Mouse (Mus musculus) kidney, embryonic 16.5 days (tissue): ENCODE results near the gene Gm42906. TPM values are rescaled to one million over a fixed set of nuclear protein-coding genes. Genes with fewer than 3 reads are reported as not detected.
A peak's percentile ranks its signal among the peaks of the same experiment; 100 is the strongest.

ENCODE experiments used
- ATAC-seq: fragments of 200-750 bp; cut with Nextera tagmentation; 2 replicates; pipeline ENCODE4 v1.8.0; 2017; ENCODE audit warnings: moderate TSS enrichment; ENCODE audit not compliant: low FRiP score, low TSS enrichment
- H3K27ac ChIP-seq: fragments of 300-500 bp; sonication (generic); 2 replicates; pipeline ENCODE4 v1.5.1; 2014; ENCODE audit warnings: low read length
- H3K27me3 ChIP-seq: fragments of 300-500 bp; sonication (generic); 2 replicates; pipeline ENCODE4 v1.6.1; 2014; ENCODE audit warnings: low read length, control low read depth, mixed read lengths; ENCODE audit not compliant: insufficient read depth
- H3K36me3 ChIP-seq: fragments of 300-500 bp; sonication (generic); 2 replicates; pipeline ENCODE4 v1.6.1; 2014; ENCODE audit warnings: low read length, control low read depth, mixed read lengths; ENCODE audit not compliant: insufficient read depth
- H3K4me1 ChIP-seq: fragments of 300-500 bp; sonication (generic); 2 replicates; pipeline ENCODE4 v1.6.1; 2014; ENCODE audit warnings: low read length, control low read depth, mixed read lengths; ENCODE audit not compliant: insufficient read depth
- H3K4me2 ChIP-seq: fragments of 300-500 bp; sonication (generic); replicated peaks from 2 replicates; pipeline ENCODE4 v1.6.1; 2014; ENCODE audit warnings: low read depth, low read length
- H3K4me3 ChIP-seq: fragments of 300-500 bp; sonication (generic); 2 replicates; pipeline ENCODE4 v1.5.1; 2014; ENCODE audit warnings: mild to moderate bottlenecking, low read length
- H3K9ac ChIP-seq: fragments of 300-500 bp; sonication (generic); replicated peaks from 2 replicates; pipeline ENCODE4 v1.6.1; 2014; ENCODE audit warnings: low read length
- H3K9me3 ChIP-seq: fragments of 300-500 bp; sonication (generic); 2 replicates; pipeline ENCODE4 v1.6.1; 2016; ENCODE audit warnings: low read length, control low read depth
- WGBS: fragments of 180-500 bp; shearing (Covaris S2); extraction: QIAGEN DNeasy Blood & Tissue Kit; methylation state at CpG from one replicate; pipeline ENCODE4 v1.1.7; 2014; 5-methylcytosine and 5-hydroxymethylcytosine counted together
- polyA plus RNA-seq: library from polyadenylated mRNA; unstranded; fragments of >200 nt; fragmentation: Nextera tagmentation; extraction: Ambion mirVana; gene quantifications from 2 replicates; pipeline ENCODE4 v1.2.1, GENCODE M21; 2015

The Gm42906 gene
- polyA plus RNA-seq, 1 experiment from 2014 or later: not detected

- H3K4me1 ChIP-seq: peaks cover 34% of the 10 kb centered on the region
- no peak for ATAC-seq
- peaks cover 10% of the 10 kb centered on the region for H3K36me3 ChIP-seq
- no peaks in the 10 kb centered on the region for H3K27me3 ChIP-seq
- H3K27ac ChIP-seq: no peak overlapping the region
- H3K9me3 ChIP-seq: peaks cover 5% of the 10 kb centered on the region
- WGBS: 99% methylated on average over 8 of the region's 8 CpGs
- H3K4me2 ChIP-seq: no peak overlapping the region
- no peak overlapping the region for H3K4me3 ChIP-seq
- no peak overlapping the region for H3K9ac ChIP-seq
Measured at GRCm38 (mm10) chr5:151052331-151052730, 375.6 kb downstream of the Gm42906 start.

- 56% methylated on average over 12 of the region's 12 CpGs for WGBS
- Histone ChIP-seq H3K27ac (peak overlapping the region; percentile 36; the same call in 1 of the 2 replicates), H3K36me3 (peaks cover 17% of the 10 kb centered on the region), H3K4me1 (no peaks in the 10 kb centered on the region), H3K4me2 (no peak overlapping the region), H3K9ac (0 out of 2 replicates have a peak overlapping the region, but pooled peaks have one; percentile 10), H3K27me3 (no peaks in the 10 kb centered on the region), H3K4me3 (no peak overlapping the region), H3K9me3 (peaks cover 5% of the 10 kb centered on the region)
- no peak for ATAC-seq
Measured at GRCm38 (mm10) chr5:151047488-151047887, 380.5 kb downstream of the Gm42906 start.

GRCm38 (mm10) chr5:151046917-151047316, 381.0 kb downstream of the Gm42906 start:
- Histone ChIP-seq H3K27me3 (no peaks in the 10 kb centered on the region), H3K4me2 (no peak overlapping the region), H3K36me3 (peaks cover 15% of the 10 kb centered on the region), H3K4me3 (no peak overlapping the region), H3K9ac (no peak overlapping the region), H3K27ac (no peak overlapping the region), H3K9me3 (peaks cover under 1% of the 10 kb centered on the region), H3K4me1 (no peaks in the 10 kb centered on the region)
- 68% methylated on average over 7 of the region's 7 CpGs for WGBS
- ATAC-seq: no peak

- Histone ChIP-seq H3K36me3 (peaks cover 16% of the 10 kb centered on the region), H3K4me3 (no peak overlapping the region)
- 97% methylated on average over 6 of the region's 6 CpGs for WGBS
Measured at GRCm38 (mm10) chr5:151046131-151046530, 381.8 kb downstream of the Gm42906 start.

GRCm38 (mm10) chr5:151042911-151043310, 385.1 kb downstream of the Gm42906 start:
- H3K4me3 ChIP-seq: no peak overlapping the region
- H3K27ac ChIP-seq: no peak overlapping the region
- no peaks in the 10 kb centered on the region for H3K27me3 ChIP-seq
- no peak overlapping the region for H3K4me2 ChIP-seq
- peak; percentile 85; the same call in 1 of the 2 replicates for ATAC-seq
- 77% methylated on average over 5 of the region's 5 CpGs for WGBS
- no peak overlapping the region for H3K9ac ChIP-seq
- peaks cover 27% of the 10 kb centered on the region for H3K36me3 ChIP-seq
- no peaks in the 10 kb centered on the region for H3K4me1 ChIP-seq
- H3K9me3 ChIP-seq: no peaks in the 10 kb centered on the region

More at GRCm38 (mm10) chr5:151046131-151046530, 381.8 kb downstream of the Gm42906 start:
- no peaks in the 10 kb centered on the region for H3K27me3 ChIP-seq
- no peak overlapping the region for H3K27ac ChIP-seq
- H3K4me2 ChIP-seq: no peak overlapping the region
- H3K9ac ChIP-seq: no peak overlapping the region
- no peaks in the 10 kb centered on the region for H3K4me1 ChIP-seq
- no peak for ATAC-seq
- H3K9me3 ChIP-seq: no peaks in the 10 kb centered on the region

GRCm38 (mm10) chr5:151037871-151038270, 390.1 kb downstream of the Gm42906 start:
- WGBS: 89% methylated on average over 7 of the region's 7 CpGs
- Histone ChIP-seq H3K4me3 (no peak overlapping the region), H3K4me1 (no peaks in the 10 kb centered on the region), H3K9me3 (no peaks in the 10 kb centered on the region), H3K27me3 (no peaks in the 10 kb centered on the region), H3K9ac (no peak overlapping the region), H3K27ac (no peak overlapping the region), H3K36me3 (peaks cover 31% of the 10 kb centered on the region), H3K4me2 (no peak overlapping the region)
- ATAC-seq: no peak

- H3K9me3 ChIP-seq: no peaks in the 10 kb centered on the region
- H3K4me1 ChIP-seq: peaks cover 6% of the 10 kb centered on the region; the same call in 1 of the 2 replicates
- H3K36me3 ChIP-seq: peaks cover 15% of the 10 kb centered on the region; the same call in 1 of the 2 replicates
- no peak overlapping the region for H3K9ac ChIP-seq
- no peak for ATAC-seq
- H3K27me3 ChIP-seq: no peaks in the 10 kb centered on the region
- no peak overlapping the region for H3K4me3 ChIP-seq
- no peak overlapping the region for H3K27ac ChIP-seq
- 60% methylated on average over 9 of the region's 9 CpGs for whole genome bisulfite sequencing
- no peak overlapping the region for H3K4me2 ChIP-seq
Measured at GRCm38 (mm10) chr5:151034715-151035512, 393.0 kb downstream of the Gm42906 start.

GRCm38 (mm10) chr5:151028906-151029305, 399.1 kb downstream of the Gm42906 start:
- no peaks in the 10 kb centered on the region for H3K36me3 ChIP-seq
- no peak overlapping the region for H3K9ac ChIP-seq
- no peak overlapping the region for H3K27ac ChIP-seq
- no peak for ATAC-seq
- H3K9me3 ChIP-seq: no peaks in the 10 kb centered on the region
- H3K27me3 ChIP-seq: no peaks in the 10 kb centered on the region
- no peak overlapping the region for H3K4me3 ChIP-seq
- no peak overlapping the region for H3K4me2 ChIP-seq
- WGBS: 80% methylated on average over 6 of the region's 6 CpGs
- peaks cover 6% of the 10 kb centered on the region; the same call in 1 of the 2 replicates for H3K4me1 ChIP-seq

- H3K27me3 ChIP-seq: no peaks in the 10 kb centered on the region
- 57% methylated on average over 7 of the region's 7 CpGs for WGBS
- no peak overlapping the region for H3K4me2 ChIP-seq
- no peaks in the 10 kb centered on the region for H3K36me3 ChIP-seq
- H3K4me1 ChIP-seq: peaks cover 13% of the 10 kb centered on the region; the same call in 1 of the 2 replicates
- no peak overlapping the region for H3K9ac ChIP-seq
- H3K9me3 ChIP-seq: no peaks in the 10 kb centered on the region
- no peak overlapping the region for H3K4me3 ChIP-seq
- no peak overlapping the region for H3K27ac ChIP-seq
- ATAC-seq: no peak
Measured at GRCm38 (mm10) chr5:151027171-151027570, 400.8 kb downstream of the Gm42906 start.

GRCm38 (mm10) chr5:151026069-151026468, 401.9 kb downstream of the Gm42906 start:
- no peak overlapping the region for H3K4me3 ChIP-seq
- no peak overlapping the region for H3K27ac ChIP-seq
- H3K9ac ChIP-seq: no peak overlapping the region
- H3K4me2 ChIP-seq: no peak overlapping the region
- no peaks in the 10 kb centered on the region for H3K9me3 ChIP-seq
- H3K36me3 ChIP-seq: no peaks in the 10 kb centered on the region
- WGBS: 93% methylated on average over 4 of the region's 4 CpGs
- peaks cover 7% of the 10 kb centered on the region; the same call in 1 of the 2 replicates for H3K4me1 ChIP-seq
- ATAC-seq: no peak
- H3K27me3 ChIP-seq: no peaks in the 10 kb centered on the region
